Comparison of ENCODE assay signal across 8 mouse cellular contexts in genomic region chr11:87086290-87086984, GRCm38 (mm10). TPM values are rescaled to one million over a fixed set of nuclear protein-coding genes. Genes with fewer than 3 reads are reported as not detected.
DNase-seq lines count a peak whose midpoint lies in the region; ATAC-seq and TF ChIP-seq lines count a peak whose summit lies in the region.

Gene Smg8 (minus strand): TSS chr11:87086774.

- peaks cover 24% of the 10 kb centered on the region for H3K4me1 ChIP-seq in hindbrain, embryonic 16.5 days (ENCODE audit: control insufficient read depth, insufficient read depth, low read depth, low read length)

- TF ChIP-seq CTCF in gastrocnemius, adult 2 months (IDR thresholded peaks at IDR 0.05) = no peak
- no peak for TF ChIP-seq CTCF in left cerebral cortex, adult 2 months (IDR thresholded peaks at IDR 0.05)

- no peaks in the 10 kb centered on the region for H3K27me3 ChIP-seq in hindbrain, embryonic 16.5 days (replicated peaks; ENCODE audit: control insufficient read depth, insufficient read depth, low read length)

- peak; percentile 92 for ATAC-seq in activated CD4-positive, CD25-positive, alpha-beta regulatory T cell, adult 4 months
- peak; percentile 99 for ATAC-seq in common myeloid progenitor, adult 5-6 weeks (replicated peaks; ENCODE audit: low read depth, poor library complexity, severe bottlenecking)
- peak; percentile 93 for ATAC-seq in hindbrain, embryonic 16.5 days

- peaks cover 51% of the 10 kb centered on the region for H3K79me2 ChIP-seq in macrophage (ENCODE audit: inconsistent target)

- peak within 1 kb of the TSS; percentile 79 for H3K9ac ChIP-seq in hindbrain, embryonic 16.5 days (ENCODE audit: low read depth, low read length)

- 1% methylated on average over 43 of the region's 43 CpGs for WGBS in hindbrain, embryonic 16.5 days
- under 1% methylated on average over 43 of the region's 43 CpGs for WGBS in macrophage (ENCODE audit: missing documents)

- H3K27ac ChIP-seq in gastrocnemius, adult 2 months = peak within 1 kb of the TSS; percentile 90
- H3K27ac ChIP-seq in hindbrain, embryonic 16.5 days (ENCODE audit: low read depth, low read length) = peak within 1 kb of the TSS; percentile 61
- peak within 1 kb of the TSS; percentile 71 for H3K27ac ChIP-seq in left cerebral cortex, adult 2 months
- peak within 1 kb of the TSS; percentile 57 for H3K27ac ChIP-seq in macrophage

- intact Hi-C loops in gastrocnemius, adult 2 months (cut with DNase I) = no loop called here
- intact Hi-C loops in left cerebral cortex, adult 2 months (cut with DNase I) = loop anchor here (2.0 kb wide), 1 partner anchor 22 kb away; the partner anchor contains the start of genes Prr11 and Ska2

- H3K36me3 ChIP-seq in hindbrain, embryonic 16.5 days (ENCODE audit: control insufficient read depth, insufficient read depth, low read length) = peaks cover 7% of the 10 kb centered on the region; the same call in 1 of the 2 replicates
- H3K36me3 ChIP-seq in macrophage (ENCODE audit: inconsistent target) = peaks cover 12% of the 10 kb centered on the region

- no peaks in the 10 kb centered on the region for H3K9me3 ChIP-seq in hindbrain, embryonic 16.5 days (ENCODE audit: control insufficient read depth, low read length)

- peak within 1 kb of the TSS; percentile 87 for H3K4me3 ChIP-seq in gastrocnemius, adult 2 months
- peak within 1 kb of the TSS; percentile 78 for H3K4me3 ChIP-seq in hindbrain, embryonic 16.5 days (ENCODE audit: low read length)
- peak within 1 kb of the TSS; percentile 76 for H3K4me3 ChIP-seq in left cerebral cortex, adult 2 months
- H3K4me3 ChIP-seq in macrophage (ENCODE audit: inconsistent target) = peak within 1 kb of the TSS; percentile 100

- H3K4me2 ChIP-seq in hindbrain, embryonic 16.5 days (ENCODE audit: low read length) = peak within 1 kb of the TSS; percentile 91

- DNase-seq in gastrocnemius, adult 2 months = peak; percentile 86
- peak; percentile 78 to 79 for DNase-seq in left cerebral cortex, adult 2 months (ENCODE audit: extremely low spot score in 1 of 2, low spot score in 2 of 2)
- peak; percentile 82 for DNase-seq in retina, postnatal 7 days (ENCODE audit: low read depth, low spot score)
- DNase-seq in urinary bladder, adult 18-20 months (ENCODE audit: low spot score in 2 of 2) = peak; percentile 71 to 72

RNA-seq across cellular contexts. Expression of gene Smg8, which starts in this region (rescaled TPM):
- polyA plus RNA-seq in activated CD4-positive, CD25-positive, alpha-beta regulatory T cell, adult 4 months (2017; shearing (Covaris generic)) = 1 to 10 TPM; 5.8 TPM
- total RNA-seq in common myeloid progenitor, adult 5-6 weeks (2017) = 18.2 and 22.2 TPM in 2 replicates
- 1 to 10 TPM; 7.6 to 8.9 TPM for total RNA-seq in gastrocnemius, adult 2 months (2021)
- 20.7 and 22.7 TPM in 2 replicates for polyA plus RNA-seq in hindbrain, embryonic 16.5 days (2015; fragmentation: Nextera tagmentation; extraction: Ambion mirVana)
- 10 to 100 TPM; 16.3 to 16.5 TPM for total RNA-seq in left cerebral cortex, adult 2 months (2021)
- total RNA-seq in macrophage (2018; cell fraction: chromatin; rRNA removed) = 10 to 100 TPM in 18 of 26 experiments, 1 to 10 TPM in 8; 3.6 to 17.7 (median 10.9) TPM
- total RNA-seq in macrophage (2018; cell fraction: cytosol; rRNA removed) = 10 to 100 TPM; 14.2 to 21.3 (median 18.2) TPM
- 10 to 100 TPM in 22 of 26 experiments, 1 to 10 TPM in 4; 7.1 to 23.5 (median 16.2) TPM for total RNA-seq in macrophage (2018; cell fraction: nucleus; rRNA removed)
- 14.8 to 16.3 TPM (median 15.4 TPM) in 3 replicates for polyA plus RNA-seq in macrophage (2018)

Comparison
In these comparisons a context has a peak if more than half of its experiments do, and no peak if none do; other contexts are left out.
1. Peak in every context shown above with its lines: DNase-seq, ATAC-seq, H3K4me3 ChIP-seq and H3K27ac ChIP-seq.